Mouse (Mus musculus) spleen, adult 12 weeks (tissue): ENCODE data around the gene Twist1.

Experiments used
- DNase-seq: peaks from one replicate; pipeline ENCODE4 v3.0.0; 2022; ENCODE audit warnings: low spot score

The Twist1 gene

GRCm38 (mm10) chr12:33966490-33967415 is 9.3 kb downstream of the Twist1 start:
- no peak for DNase-seq

DNA sequence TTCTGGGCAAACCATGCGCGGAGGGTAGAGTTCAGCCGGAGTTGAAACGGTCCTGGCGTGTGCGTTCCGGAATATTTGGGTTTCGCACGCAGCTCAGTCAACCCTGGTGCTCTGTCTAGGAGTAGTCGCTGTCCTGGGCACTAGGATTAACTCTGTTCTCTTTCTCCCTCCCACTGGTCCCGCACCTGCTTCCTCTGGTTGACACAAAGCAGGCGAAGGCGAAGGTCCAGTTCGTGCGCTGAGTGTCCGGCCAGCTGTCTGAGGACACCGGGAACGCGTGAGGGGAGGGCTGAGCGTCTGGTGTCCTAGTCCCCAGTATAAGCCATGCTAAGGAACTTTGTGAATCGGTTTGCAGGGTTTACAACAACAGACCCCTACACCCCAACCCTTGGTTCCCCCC is 10.0 kb downstream of the Twist1 start:
- no peak for DNase-seq

GRCm38 (mm10) chr12:33968041-33968897 is 10.8 kb downstream of the Twist1 start:
- no peak for DNase-seq

- no peak for DNase-seq
Measured at GRCm38 (mm10) chr12:33968898-33969178, 11.4 kb downstream of the Twist1 start.

DNA sequence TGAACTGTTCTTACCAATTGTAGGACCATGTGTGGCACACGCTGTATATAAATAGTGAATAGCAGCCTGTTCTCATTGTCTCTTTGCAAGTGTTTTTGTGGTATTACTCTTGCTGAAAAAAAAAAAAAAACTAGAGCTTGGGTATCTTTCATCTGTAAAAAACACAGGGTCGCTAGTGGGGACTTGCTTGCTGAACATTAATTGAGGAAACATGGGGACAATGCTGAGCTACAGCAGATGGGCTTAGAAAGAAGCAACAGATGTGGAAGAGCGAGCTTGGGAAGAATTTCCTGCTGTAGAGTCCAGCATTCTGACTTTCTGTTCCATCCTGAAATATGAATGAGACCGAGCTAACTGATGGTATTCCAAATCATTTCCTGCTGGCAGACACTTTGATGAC is 22.7 kb downstream of the Twist1 start:
- no peak for DNase-seq

GRCm38 (mm10) chr12:33981433-33981832 is 24.0 kb downstream of the Twist1 start:
- DNase-seq: no peak

DNA sequence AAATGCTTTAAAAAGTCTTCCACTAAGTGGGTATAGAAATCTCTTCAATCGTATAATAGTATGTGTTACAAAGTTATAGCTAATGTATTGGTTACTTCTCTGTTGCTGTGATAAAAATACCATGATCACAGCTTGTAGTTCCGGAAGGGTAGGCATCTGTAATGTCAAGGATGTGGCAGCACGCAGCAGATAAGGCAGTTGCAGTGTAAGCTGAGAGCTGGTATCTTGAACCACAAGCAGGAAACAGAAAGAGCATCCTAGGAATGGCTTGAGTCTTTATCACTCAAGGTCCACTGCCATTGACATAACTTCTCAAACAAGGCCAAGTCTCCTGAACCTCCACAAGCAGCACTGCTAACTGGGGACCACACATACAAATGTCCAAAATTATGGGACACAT is 35.7 kb downstream of the Twist1 start:
- DNase-seq: no peak
